Mouse (Mus musculus) E14TG2a.4 (cell line): ENCODE data around the gene Hdlbp.
A peak's percentile ranks its signal among the peaks of the same experiment; 100 is the strongest.

ENCODE experiments used
- H3K27me3 ChIP-seq: 2 replicates; pipeline ENCODE4 v1.6.1; 2014; ENCODE audit warnings: low read length, control low read depth; ENCODE audit not compliant: insufficient read depth
- H3K36me3 ChIP-seq: 2 replicates; pipeline ENCODE4 v1.6.1; 2014; ENCODE audit warnings: low read length, control low read depth; ENCODE audit not compliant: insufficient read depth
- H3K4me1 ChIP-seq: replicated peaks from 2 replicates; pipeline ENCODE4 v1.6.1; 2014; ENCODE audit warnings: low read depth, low read length, control low read depth
- H3K4me3 ChIP-seq: replicated peaks from 2 replicates; pipeline ENCODE4 v1.5.1; 2014; ENCODE audit warnings: mild to moderate bottlenecking, low read length
- H3K9me3 ChIP-seq: 2 replicates; pipeline ENCODE4 v1.6.1; 2014; ENCODE audit warnings: low read length, control low read depth
- CTCF ChIP-seq: conservative IDR thresholded peaks from 2 replicates; pipeline ENCODE4 v1.5.1; 2014; ENCODE audit warnings: low read length
- NANOG ChIP-seq: IDR thresholded peaks from 2 replicates; pipeline ENCODE4 v1.6.1; 2014; ENCODE audit warnings: borderline replicate concordance, low read length, mixed read lengths
- POU5F1 ChIP-seq: IDR thresholded peaks from 2 replicates; pipeline ENCODE4 v1.6.1; 2014; ENCODE audit warnings: low read length, borderline replicate concordance

Gene Hdlbp

DNA sequence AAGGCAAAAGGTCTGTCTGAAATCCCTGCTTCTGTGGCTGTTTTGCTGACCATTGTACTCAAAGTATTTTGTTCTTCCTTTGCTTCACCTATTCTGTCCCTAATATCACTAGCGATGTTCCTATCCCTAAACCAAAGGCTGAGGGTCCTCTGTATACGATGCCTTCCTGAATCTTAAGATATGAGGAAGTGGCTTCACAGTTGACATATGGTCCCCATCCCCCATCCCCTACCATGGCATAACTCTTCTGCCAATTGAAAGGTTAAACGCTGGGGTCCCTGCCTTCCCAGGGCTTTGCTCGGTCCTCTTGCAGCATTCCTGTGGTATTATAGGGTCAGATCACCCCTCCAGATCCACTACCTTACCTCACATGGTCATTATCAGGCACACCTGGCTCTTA, 75.2 kb downstream of the Hdlbp start:
- Histone ChIP-seq H3K4me3 (no peak overlapping the region), H3K9me3 (no peaks in the 10 kb centered on the region), H3K36me3 (peaks cover 36% of the 10 kb centered on the region), H3K4me1 (peaks cover 13% of the 10 kb centered on the region), H3K27me3 (peaks cover 38% of the 10 kb centered on the region)
- TF ChIP-seq NANOG (no peak), CTCF (no peak), POU5F1 (no peak)

GRCm38 (mm10) chr1:93401191-93402052, 77.2 kb downstream of the Hdlbp start:
- TF ChIP-seq POU5F1 (no peak), CTCF (no peak), NANOG (no peak)
- Histone ChIP-seq H3K9me3 (no peaks in the 10 kb centered on the region), H3K4me1 (peaks cover 13% of the 10 kb centered on the region)

GRCm38 (mm10) chr1:93388906-93389305, 89.7 kb downstream of the Hdlbp start:
- TF ChIP-seq NANOG = no peak
- TF ChIP-seq POU5F1 = no peak
- TF ChIP-seq CTCF = no peak
- Histone ChIP-seq H3K9me3 (no peaks in the 10 kb centered on the region), H3K4me3 (no peak overlapping the region), H3K4me1 (no peaks in the 10 kb centered on the region; the same call in 1 of the 2 replicates), H3K27me3 (peaks cover 7% of the 10 kb centered on the region; the same call in 1 of the 2 replicates), H3K36me3 (no peaks in the 10 kb centered on the region)

More at GRCm38 (mm10) chr1:93401191-93402052, 77.2 kb downstream of the Hdlbp start:
- H3K27me3 ChIP-seq = peaks cover 50% of the 10 kb centered on the region
- peaks cover 16% of the 10 kb centered on the region for H3K36me3 ChIP-seq
- peak overlapping the region; percentile 69 for H3K4me3 ChIP-seq

DNA sequence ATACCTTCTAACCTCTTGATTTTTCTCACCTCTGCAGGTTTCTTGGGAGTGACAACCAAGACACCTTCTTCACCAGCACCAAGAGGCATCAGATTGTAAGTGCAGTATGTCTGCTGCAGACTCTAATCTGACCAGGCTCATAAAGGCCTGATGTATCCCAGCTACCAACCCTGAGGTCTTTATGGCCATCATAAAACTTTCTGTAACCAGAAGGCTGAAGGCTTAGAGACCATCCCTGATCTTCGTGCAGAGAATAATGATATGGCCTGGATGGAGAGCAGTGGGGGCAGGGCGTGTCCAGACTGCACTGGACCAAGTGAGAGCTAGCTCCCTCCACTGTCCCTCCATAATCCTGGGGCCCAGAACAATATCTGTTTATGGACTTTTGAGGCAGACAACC, 91.4 kb downstream of the Hdlbp start:
- Histone ChIP-seq H3K36me3 (no peaks in the 10 kb centered on the region), H3K9me3 (no peaks in the 10 kb centered on the region), H3K4me1 (no peaks in the 10 kb centered on the region), H3K27me3 (peaks cover 7% of the 10 kb centered on the region; the same call in 1 of the 2 replicates), H3K4me3 (no peak overlapping the region)
- TF ChIP-seq CTCF = no peak
- no peak for TF ChIP-seq POU5F1
- TF ChIP-seq NANOG = no peak

DNA sequence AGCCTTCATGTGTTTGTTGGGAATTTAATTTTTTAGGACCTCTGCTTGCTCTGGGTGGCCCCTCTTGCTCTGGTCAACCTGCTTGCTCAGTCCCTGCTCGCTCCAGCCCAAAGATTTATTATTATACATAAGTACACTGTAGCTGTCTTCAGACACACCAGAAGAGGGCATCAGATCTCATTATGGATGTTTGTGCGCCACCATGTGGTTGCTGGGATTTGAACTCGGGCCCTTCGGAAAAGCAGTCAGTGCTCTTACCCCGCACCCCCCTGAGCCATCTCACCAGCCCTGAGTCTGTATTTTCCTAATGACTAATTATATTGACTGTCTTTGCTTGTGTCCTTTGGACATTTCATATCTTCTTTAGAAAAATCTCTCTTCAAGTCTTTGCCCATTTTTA, 99.5 kb downstream of the Hdlbp start:
- TF ChIP-seq NANOG (no peak), POU5F1 (no peak), CTCF (no peak)
- Histone ChIP-seq H3K4me1 (peaks cover 24% of the 10 kb centered on the region), H3K27me3 (peaks cover 11% of the 10 kb centered on the region; the same call in 1 of the 2 replicates), H3K4me3 (no peak overlapping the region), H3K36me3 (no peaks in the 10 kb centered on the region), H3K9me3 (no peaks in the 10 kb centered on the region)

DNA sequence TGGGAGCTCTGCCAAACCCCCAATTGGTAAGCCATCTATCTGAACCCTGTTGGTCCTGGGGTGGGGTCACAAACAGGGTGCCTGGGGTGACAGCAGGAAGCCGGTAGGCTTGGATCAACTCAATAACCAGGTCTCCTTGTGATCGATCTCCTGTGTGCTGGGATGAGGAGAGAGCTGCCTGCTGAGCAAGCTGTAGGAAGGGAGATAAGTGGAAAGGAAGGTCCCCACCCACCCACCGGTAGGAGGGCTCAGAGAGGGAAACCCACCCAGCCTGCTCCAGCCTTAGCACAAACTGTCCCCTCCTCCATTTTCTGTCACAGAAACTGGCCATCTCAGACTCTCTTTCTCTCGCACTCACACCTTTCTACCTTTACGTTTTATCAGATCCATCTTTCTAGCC, 101.3 kb downstream of the Hdlbp start:
- Histone ChIP-seq H3K9me3 (no peaks in the 10 kb centered on the region), H3K4me1 (peaks cover 33% of the 10 kb centered on the region), H3K36me3 (no peaks in the 10 kb centered on the region), H3K27me3 (peaks cover 11% of the 10 kb centered on the region; the same call in 1 of the 2 replicates), H3K4me3 (no peak overlapping the region)
- TF ChIP-seq NANOG = no peak
- TF ChIP-seq POU5F1 = no peak
- TF ChIP-seq CTCF = no peak

DNA sequence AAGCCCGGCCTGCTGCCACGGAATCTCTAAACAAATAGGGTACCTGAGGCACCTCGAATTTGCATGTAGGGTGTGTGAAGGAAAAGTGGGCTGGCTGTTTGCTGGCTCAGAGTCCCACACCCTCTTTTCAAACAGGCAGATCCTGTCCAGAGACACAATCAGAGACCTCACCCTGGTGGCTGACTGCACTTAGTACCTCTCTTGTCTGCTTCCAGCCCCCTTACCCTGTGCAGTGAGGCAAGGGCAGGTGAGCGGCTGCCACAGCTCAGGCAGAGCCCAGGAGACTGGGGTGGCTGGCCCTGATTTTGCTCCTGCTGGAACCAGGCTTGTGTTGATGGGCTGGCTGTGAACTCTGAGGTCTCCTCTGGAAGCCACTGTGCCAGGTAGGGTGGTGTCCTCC, 105.0 kb downstream of the Hdlbp start, which contains the start of gene Ano7:
Ano7 (plus strand) TSS at position 266 of the 400 bp plus-strand sequence.
- H3K4me1 ChIP-seq = peaks cover 30% of the 10 kb centered on the region
- no peak within 1 kb of the TSS for H3K4me3 ChIP-seq
- H3K27me3 ChIP-seq = peaks cover 11% of the 10 kb centered on the region; the same call in 1 of the 2 replicates
- H3K9me3 ChIP-seq = no peaks in the 10 kb centered on the region
- peaks cover 6% of the 10 kb centered on the region for H3K36me3 ChIP-seq
- TF ChIP-seq CTCF (no peak), NANOG (no peak), POU5F1 (no peak)

DNA sequence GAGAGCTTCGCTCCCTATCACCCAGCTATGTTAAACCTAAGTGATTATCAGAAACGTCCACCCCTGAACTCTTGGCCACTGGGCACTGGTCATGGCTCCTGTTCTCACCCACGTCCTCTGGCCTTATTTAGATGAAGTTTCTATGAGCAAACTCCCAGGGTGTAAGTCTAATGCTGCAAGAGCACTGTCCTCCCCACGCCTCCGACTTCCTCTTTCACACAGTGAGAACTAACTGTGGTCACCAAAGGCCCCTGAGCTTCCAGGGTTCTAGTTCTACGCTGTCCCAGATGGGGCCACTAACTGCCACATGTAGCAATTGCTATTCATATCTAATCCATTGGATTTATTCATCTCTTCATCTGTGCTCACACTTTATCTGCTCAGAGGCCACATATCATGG, 113.0 kb downstream of the Hdlbp start:
- TF ChIP-seq POU5F1 (no peak), CTCF (no peak), NANOG (no peak)
- Histone ChIP-seq H3K27me3 (no peaks in the 10 kb centered on the region), H3K4me3 (no peak overlapping the region), H3K9me3 (no peaks in the 10 kb centered on the region), H3K4me1 (peaks cover 13% of the 10 kb centered on the region), H3K36me3 (peaks cover 83% of the 10 kb centered on the region)

DNA sequence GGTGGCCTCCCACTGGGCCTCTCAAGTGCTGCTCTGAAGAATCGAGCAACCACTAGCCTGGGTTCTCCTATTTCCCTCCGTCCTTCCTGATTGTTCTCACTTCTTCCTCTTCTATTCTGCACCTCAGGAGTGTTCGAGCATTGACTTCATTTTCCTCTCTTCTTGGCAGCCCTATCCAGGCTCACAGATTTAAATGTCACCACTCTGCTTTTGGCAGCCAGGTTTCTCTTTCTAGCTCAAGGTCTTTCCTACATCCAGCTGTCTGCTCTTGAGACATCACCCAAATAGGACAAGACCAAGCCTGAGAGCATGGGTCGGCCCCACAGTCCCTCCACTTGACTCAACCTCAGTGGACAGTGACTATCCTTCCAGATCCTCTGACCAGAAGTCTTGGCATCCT, 116.0 kb downstream of the Hdlbp start:
- Histone ChIP-seq H3K4me1 (peaks cover 13% of the 10 kb centered on the region), H3K36me3 (peaks cover 97% of the 10 kb centered on the region), H3K27me3 (no peaks in the 10 kb centered on the region), H3K4me3 (no peak overlapping the region), H3K9me3 (no peaks in the 10 kb centered on the region)
- no peak for TF ChIP-seq POU5F1
- TF ChIP-seq CTCF = no peak
- no peak for TF ChIP-seq NANOG
